Mouse (Mus musculus): Measurements from ENCODE around the gene Gm42906.

Gene Gm42906

DNA sequence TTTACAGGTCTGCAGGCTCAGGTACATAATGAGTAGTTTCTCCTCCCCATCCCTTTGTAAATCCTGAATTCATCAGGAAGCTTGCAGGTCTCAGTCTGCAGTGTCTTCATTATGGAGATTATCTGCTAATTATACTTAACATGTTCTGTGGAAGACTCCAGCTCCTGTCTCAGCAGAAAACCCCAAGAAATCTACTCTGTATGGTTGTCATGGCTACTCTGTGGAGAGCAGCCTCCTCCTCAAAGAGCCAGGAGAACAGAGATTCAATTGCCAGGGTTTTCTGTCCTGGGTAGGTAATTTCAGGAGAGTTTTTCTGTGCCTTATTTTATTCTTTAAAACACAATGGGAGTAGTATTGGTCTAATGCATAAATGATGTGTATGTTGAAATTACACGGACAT lies 405.0 kb downstream of the Gm42906 start:
- no peak for DNase-seq (ENCODE audit: low spot score)

DNA sequence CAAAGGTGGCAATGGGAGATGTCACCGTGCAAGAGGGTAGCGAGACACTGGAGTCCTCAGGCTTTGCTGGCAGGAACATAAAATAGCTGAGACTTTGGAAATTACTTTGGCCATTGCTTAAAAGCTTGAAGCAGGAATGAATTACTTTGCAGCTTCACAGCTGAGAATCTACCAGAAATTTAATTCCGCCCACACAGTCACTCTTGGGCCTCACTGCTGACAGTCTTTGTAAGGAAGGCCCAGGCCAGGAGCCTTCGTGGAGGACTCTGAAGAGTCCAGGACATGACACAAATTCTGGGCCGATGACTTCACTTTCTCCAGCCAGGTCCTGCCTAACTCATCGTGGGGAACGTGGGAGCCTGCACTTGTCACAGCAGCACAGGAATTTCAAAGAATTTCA lies 405.9 kb downstream of the Gm42906 start:
- DNase-seq (ENCODE audit: low spot score) = no peak

DNA sequence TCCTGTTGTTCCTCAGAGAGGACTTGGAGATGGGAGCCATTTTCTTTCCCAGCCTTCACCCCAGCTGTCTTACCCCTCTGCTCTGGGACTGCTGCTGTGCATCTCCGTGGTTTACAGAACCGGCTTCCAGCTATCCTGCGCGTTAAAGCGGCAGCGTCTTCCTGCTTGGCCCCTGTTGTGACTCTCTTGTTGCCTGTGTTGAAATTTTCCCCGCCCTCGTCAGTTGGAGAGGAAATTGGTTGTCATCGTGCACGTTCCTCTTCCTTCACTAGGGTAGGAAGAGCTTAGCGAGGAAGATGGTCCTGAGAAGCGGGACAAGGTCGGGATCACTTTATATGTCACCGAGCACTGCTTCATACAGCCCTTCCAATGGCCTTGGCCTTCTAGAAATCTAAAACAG lies 407.1 kb downstream of the Gm42906 start:
- no peak for DNase-seq (ENCODE audit: low spot score)

DNA sequence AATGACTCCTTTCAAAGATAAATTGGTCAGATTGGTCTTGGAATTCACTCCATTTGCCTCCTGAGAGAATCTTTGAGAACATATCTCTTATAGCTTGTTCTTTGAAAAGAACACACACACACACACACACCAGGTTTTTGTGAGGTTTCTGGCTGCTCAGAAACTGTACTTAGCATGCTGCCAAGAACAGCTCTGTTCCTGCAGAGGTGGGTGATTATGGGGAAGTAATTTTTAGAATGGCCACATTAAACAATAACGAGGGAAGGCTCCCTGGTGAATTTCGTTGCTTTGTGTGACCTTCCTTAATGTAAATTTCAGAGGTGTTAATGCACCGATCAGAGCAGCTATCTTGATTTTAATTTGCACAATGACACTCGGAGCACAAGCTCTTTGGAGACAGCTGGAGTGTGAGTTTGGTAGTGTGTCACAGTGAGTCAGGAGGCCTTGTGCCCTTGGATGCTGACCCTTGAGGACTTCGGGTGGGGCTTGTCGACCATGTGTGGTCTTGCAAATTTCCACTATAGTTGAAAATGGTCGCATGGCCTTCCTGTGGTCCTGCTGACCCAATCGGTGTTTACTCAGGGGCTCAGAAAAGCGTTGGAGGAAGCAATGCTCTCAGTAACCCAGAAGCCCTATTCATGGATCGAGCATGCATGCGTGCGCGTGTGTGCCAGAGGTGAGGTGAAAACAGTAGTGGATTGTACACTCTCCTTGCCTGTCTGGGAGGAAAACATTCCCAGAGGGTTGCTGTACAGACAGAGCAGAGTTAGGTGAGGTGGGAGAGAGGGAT lies 407.7 kb downstream of the Gm42906 start:
- DNase-seq (ENCODE audit: low spot score) = no peak

DNA sequence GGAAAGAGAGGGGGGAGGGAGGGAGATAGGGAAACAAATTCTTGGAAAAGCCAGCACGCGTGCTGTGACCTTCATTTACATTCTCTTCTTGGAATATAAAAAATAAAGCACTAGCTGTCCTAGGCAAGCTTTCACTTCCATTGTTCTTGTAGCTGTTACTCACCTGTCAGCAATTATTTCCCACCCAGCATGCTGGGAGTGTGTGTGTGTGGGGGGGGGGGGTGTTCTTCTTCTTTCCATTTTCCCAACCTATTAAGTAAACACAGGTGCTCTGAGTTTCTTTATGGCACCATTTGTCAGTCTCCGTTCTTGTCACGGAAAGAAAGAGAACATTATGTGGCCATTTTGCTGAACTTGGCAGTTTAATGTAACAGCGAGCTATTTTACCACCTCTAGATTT lies 409.0 kb downstream of the Gm42906 start:
- no peak for DNase-seq (ENCODE audit: low spot score)

DNA sequence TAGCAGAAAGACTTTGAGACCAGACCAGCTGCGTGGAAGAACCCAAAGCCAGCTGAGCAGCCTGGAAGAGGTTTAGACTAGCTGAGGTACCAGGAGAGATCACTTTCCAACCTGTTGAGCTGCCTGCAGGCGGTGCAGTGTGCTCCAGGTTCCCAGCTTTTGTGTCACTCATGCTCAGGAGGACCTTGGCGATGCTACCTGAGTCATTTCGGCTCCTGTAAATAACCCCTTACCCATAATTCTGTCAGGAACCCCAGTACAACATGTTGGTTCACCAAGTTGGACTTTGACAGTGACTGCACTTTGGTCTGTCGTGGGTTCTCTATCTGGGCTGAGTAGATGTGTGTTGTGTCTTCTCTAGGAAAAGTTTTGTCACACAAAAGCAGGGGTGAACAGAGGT lies 409.5 kb downstream of the Gm42906 start:
- DNase-seq (ENCODE audit: low spot score) = no peak
